Mouse (Mus musculus) CD4-positive, CD25-positive, alpha-beta regulatory T cell, adult 4 months (primary cell): Measurements from ENCODE around the gene Ptp4a2. TPM values are rescaled to one million over a fixed set of nuclear protein-coding genes. Genes with fewer than 3 reads are reported as not detected.
"Not testable (repeated sequence)": the region's sequence is repeated elsewhere in the genome, so short reads cannot be mapped to it uniquely, and the experiment has no call there.

Experiments used
- ATAC-seq: one replicate; pipeline ENCODE4 v1.8.0; 2017
- polyA plus RNA-seq, 2 experiments: library from polyadenylated mRNA; unstranded; fragments of 100-300 nt; shearing (Covaris generic); gene quantifications; one replicate each; pipeline ENCODE4 v1.2.1; 2017

Gene Ptp4a2
- 1,000 to 10,000 TPM; 1,309 to 1,442 TPM for polyA plus RNA-seq

- ATAC-seq = peak; percentile 84
Measured at GRCm38 (mm10) chr4:129810798-129811604, at the start of gene Ptp4a2. Gene Ptp4a2 (plus strand): TSS chr4:129811219.

GRCm38 (mm10) chr4:129761606-129762005 lies 49.4 kb upstream of the Ptp4a2 start:
- ATAC-seq = peak; percentile 91

GRCm38 (mm10) chr4:129762496-129762895 lies 48.5 kb upstream of the Ptp4a2 start:
- ATAC-seq = not testable (repeated sequence)

- peak; percentile 65 for ATAC-seq
Measured at GRCm38 (mm10) chr4:129765351-129765750, 45.7 kb upstream of the Ptp4a2 start.

GRCm38 (mm10) chr4:129767782-129768181 lies 43.2 kb upstream of the Ptp4a2 start:
- ATAC-seq = no peak

- ATAC-seq = not testable (repeated sequence)
Measured at GRCm38 (mm10) chr4:129768742-129769141, 42.3 kb upstream of the Ptp4a2 start.

- no peak for ATAC-seq
Measured at GRCm38 (mm10) chr4:129770600-129770999, 40.4 kb upstream of the Ptp4a2 start.

GRCm38 (mm10) chr4:129771314-129771671 lies 39.7 kb upstream of the Ptp4a2 start:
- ATAC-seq = no peak

GRCm38 (mm10) chr4:129771672-129772521 lies 39.1 kb upstream of the Ptp4a2 start:
- ATAC-seq = peak; percentile 61

- no peak for ATAC-seq
Measured at GRCm38 (mm10) chr4:129781881-129782675, 28.9 kb upstream of the Ptp4a2 start.

- no peak for ATAC-seq
Measured at GRCm38 (mm10) chr4:129782857-129783331, 28.1 kb upstream of the Ptp4a2 start.

GRCm38 (mm10) chr4:129783506-129783905 lies 27.5 kb upstream of the Ptp4a2 start:
- ATAC-seq = no peak

GRCm38 (mm10) chr4:129785178-129785577 lies 25.8 kb upstream of the Ptp4a2 start:
- ATAC-seq = peak; percentile 87

- no peak for ATAC-seq
Measured at GRCm38 (mm10) chr4:129788693-129789092, 22.3 kb upstream of the Ptp4a2 start.

GRCm38 (mm10) chr4:129789635-129790034 lies 21.4 kb upstream of the Ptp4a2 start:
- no peak for ATAC-seq

GRCm38 (mm10) chr4:129790475-129790874 lies 20.5 kb upstream of the Ptp4a2 start:
- ATAC-seq = no peak

- ATAC-seq = no peak
Measured at GRCm38 (mm10) chr4:129791399-129791798, 19.6 kb upstream of the Ptp4a2 start.

- ATAC-seq = no peak
Measured at GRCm38 (mm10) chr4:129792666-129793202, 18.3 kb upstream of the Ptp4a2 start.

GRCm38 (mm10) chr4:129793713-129794329 lies 17.2 kb upstream of the Ptp4a2 start:
- peak; percentile 99 for ATAC-seq

GRCm38 (mm10) chr4:129795151-129795860 lies 15.7 kb upstream of the Ptp4a2 start:
- ATAC-seq = no peak

GRCm38 (mm10) chr4:129795861-129796260 lies 15.2 kb upstream of the Ptp4a2 start:
- no peak for ATAC-seq
